Comparison of ENCODE assay signal across 16 mouse cellular contexts in the genomic region with DNA sequence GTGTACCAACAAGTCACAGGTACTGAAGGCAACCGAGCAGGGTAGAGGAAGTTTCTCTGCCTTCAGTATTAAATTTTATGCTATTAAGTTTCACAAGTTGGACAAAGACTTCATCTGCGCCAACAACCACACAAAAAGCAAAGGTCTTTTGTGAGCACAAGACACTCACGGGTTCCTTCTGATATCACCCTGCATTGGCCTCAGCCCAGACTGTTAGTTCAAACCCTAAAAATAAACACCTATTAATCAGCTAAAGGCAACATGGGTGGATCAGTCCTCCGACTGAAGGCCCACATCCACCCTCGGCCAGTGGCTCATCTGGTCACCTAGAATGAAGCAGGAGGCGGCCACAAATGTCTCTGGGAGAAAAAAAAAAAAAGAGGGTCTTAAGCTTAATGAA.
DNase-seq lines count a peak whose midpoint lies in the region; ATAC-seq and TF ChIP-seq lines count a peak whose summit lies in the region.
"Had no signal": no experiment of that assay in that cellular context is flagged by ENCODE, and none has a peak within 500 bp of the region (broad histone marks: within the 10 kb centered on the region; RNA-seq: fewer than 3 reads in every experiment).

No protein-coding gene starts in this region.

- H3K36me3 ChIP-seq in liver, postnatal 0 days (replicated peaks; ENCODE audit: insufficient read depth, low read length), result no peaks in the 10 kb centered on the region
- no peaks in the 10 kb centered on the region for H3K36me3 ChIP-seq in liver, embryonic 12.5 days
- no peaks in the 10 kb centered on the region for H3K36me3 ChIP-seq in intestine, embryonic 15.5 days
- H3K36me3 ChIP-seq: embryonic facial prominence, embryonic 15.5 days; hindbrain, embryonic 12.5 days; midbrain, embryonic 12.5 days had no signal

- H3K4me3 ChIP-seq in liver, postnatal 0 days (ENCODE audit: low read depth, low read length), result no peak overlapping the region
- no peak overlapping the region for H3K4me3 ChIP-seq in liver, embryonic 12.5 days
- H3K4me3 ChIP-seq in intestine, embryonic 15.5 days (replicated peaks), result no peak overlapping the region
- H3K4me3 ChIP-seq: embryonic facial prominence, embryonic 15.5 days; forebrain, embryonic 13.5 days; hindbrain, embryonic 12.5 days; midbrain, embryonic 12.5 days had no signal

- TF ChIP-seq EP300 in liver, postnatal 0 days (IDR thresholded peaks at IDR 0.05; ENCODE audit: low read depth), result no peak

- intact Hi-C loops in gastrocnemius, postnatal 14 days (cut with DNase I; ENCODE audit: low total_unique reads), result no loop called here
- intact Hi-C loops in left cerebral cortex, postnatal 10 days (cut with DNase I), result no loop called here

- peak overlapping the region; percentile 6; the same call in 1 of the 2 replicates for H3K27ac ChIP-seq in liver, postnatal 0 days (ENCODE audit: low read depth)
- no peak overlapping the region for H3K27ac ChIP-seq in liver, embryonic 12.5 days
- no peak overlapping the region for H3K27ac ChIP-seq in intestine, embryonic 15.5 days
- H3K27ac ChIP-seq: embryonic facial prominence, embryonic 15.5 days; forebrain, embryonic 13.5 days; hindbrain, embryonic 12.5 days; midbrain, embryonic 12.5 days had no signal

- no peak for TF ChIP-seq CTCF in liver, postnatal 0 days (IDR thresholded peaks at IDR 0.05; ENCODE audit: low read depth)

- 63% methylated on average over 6 of the region's 6 CpGs for WGBS in liver, postnatal 0 days (ENCODE audit: insufficient replicate concordance)
- 64% methylated on average over 6 of the region's 6 CpGs for WGBS in liver, embryonic 12.5 days (ENCODE audit: insufficient replicate concordance)
- WGBS in intestine, embryonic 15.5 days, result 40% methylated on average over 6 of the region's 6 CpGs

- H3K9me3 ChIP-seq in liver, postnatal 0 days (ENCODE audit: low read length), result no peaks in the 10 kb centered on the region
- H3K9me3 ChIP-seq in liver, embryonic 12.5 days (replicated peaks), result no peaks in the 10 kb centered on the region
- H3K9me3 ChIP-seq in intestine, embryonic 15.5 days, result no peaks in the 10 kb centered on the region
- H3K9me3 ChIP-seq: embryonic facial prominence, embryonic 15.5 days; forebrain, embryonic 13.5 days; hindbrain, embryonic 12.5 days; midbrain, embryonic 12.5 days had no signal

- H3K27me3 ChIP-seq in liver, postnatal 0 days (ENCODE audit: insufficient read depth, low read length), result no peaks in the 10 kb centered on the region
- no peaks in the 10 kb centered on the region for H3K27me3 ChIP-seq in liver, embryonic 12.5 days (replicated peaks)
- H3K27me3 ChIP-seq in intestine, embryonic 15.5 days (replicated peaks), result no peaks in the 10 kb centered on the region
- H3K27me3 ChIP-seq: CH12.LX; embryonic facial prominence, embryonic 15.5 days; forebrain, embryonic 13.5 days; hindbrain, embryonic 12.5 days; midbrain, embryonic 12.5 days had no signal

- H3K4me1 ChIP-seq in liver, postnatal 0 days (ENCODE audit: insufficient read depth), result 0 out of 2 replicates have a peak, but pooled peaks cover 13% of the 10 kb centered on the region
- 0 out of 2 replicates have a peak, but pooled peaks cover 5% of the 10 kb centered on the region for H3K4me1 ChIP-seq in liver, embryonic 12.5 days
- H3K4me1 ChIP-seq in intestine, embryonic 15.5 days (replicated peaks), result peaks cover 14% of the 10 kb centered on the region
- H3K4me1 ChIP-seq: embryonic facial prominence, embryonic 15.5 days; forebrain, embryonic 13.5 days; hindbrain, embryonic 12.5 days; midbrain, embryonic 12.5 days had no signal

- no peak for ATAC-seq in liver, postnatal 0 days
- ATAC-seq in liver, embryonic 12.5 days, result no peak
- ATAC-seq in intestine, embryonic 15.5 days, result 0 out of 2 replicates have a peak, but pooled peaks have one; percentile 48
- no peak for ATAC-seq in inflammation-experienced regulatory T-cells, adult 6 months

- H3K4me2 ChIP-seq in liver, postnatal 0 days (ENCODE audit: low read depth, low read length), result peak overlapping the region; percentile 40; the same call in 1 of the 2 replicates
- H3K4me2 ChIP-seq in liver, embryonic 12.5 days, result no peak overlapping the region
- 0 out of 2 replicates have a peak overlapping the region, but pooled peaks have one; percentile 6 for H3K4me2 ChIP-seq in intestine, embryonic 15.5 days (replicated peaks)
- H3K4me2 ChIP-seq: embryonic facial prominence, embryonic 15.5 days; forebrain, embryonic 13.5 days; hindbrain, embryonic 12.5 days; midbrain, embryonic 12.5 days had no signal

- no peak overlapping the region for H3K9ac ChIP-seq in liver, postnatal 0 days (replicated peaks)
- H3K9ac ChIP-seq in liver, embryonic 12.5 days, result no peak overlapping the region
- no peak overlapping the region for H3K9ac ChIP-seq in intestine, embryonic 15.5 days
- H3K9ac ChIP-seq: embryonic facial prominence, embryonic 15.5 days; forebrain, embryonic 13.5 days; hindbrain, embryonic 12.5 days; midbrain, embryonic 12.5 days had no signal

- DNase-seq in gastrocnemius, adult 18-20 months (ENCODE audit: low spot score), result peak; percentile 7
- DNase-seq in gastrocnemius, postnatal 14 days, result no peak
- no peak for DNase-seq in liver, postnatal 0 days
- DNase-seq in left cerebral cortex, postnatal 10 days (ENCODE audit: extremely low spot score in 1 of 2, low spot score in 2 of 2), result no peak
- no peak for DNase-seq in embryo, embryonic 9.5 days (ENCODE audit: extremely low spot score)
- DNase-seq: gastrocnemius, postnatal 10 days; lung, postnatal 4 days; thymus, postnatal 14 days had no signal
